Mouse (Mus musculus) large intestine, adult 2 months (tissue): ENCODE results near the gene Hcar2. TPM values are rescaled to one million over a fixed set of nuclear protein-coding genes. Genes with fewer than 3 reads are reported as not detected.

Experiments used
- DNase-seq: peaks from one replicate; pipeline ENCODE4 v3.0.0-alpha.2; 2012; ENCODE audit warnings: low read depth, low spot score
- WGBS: fragments of 180-500 bp; shearing (Covaris S2); methylation state at CpG from one replicate; pipeline ENCODE4 v1.1.7; 2018; 5-methylcytosine and 5-hydroxymethylcytosine counted together
- polyA plus RNA-seq: library from polyadenylated mRNA; depleted of rRNA; stranded (reverse); fragments of >200 nt; gene quantifications from 2 replicates; pipeline ENCODE4 v1.2.3, GENCODE M21; 2012; rRNA removed

Hcar2 gene
- polyA plus RNA-seq, 1 experiment, result 0.97 TPM

- 81% methylated on average over 7 of the region's 7 CpGs for WGBS
- no peak for DNase-seq
These were observed 48.4 kb downstream of the Hcar2 start for GRCm38 (mm10) chr5:123816891-123817290.

Other genes starting within 250 kb of the Hcar2 start
- gene Clip1, start 180.9 kb downstream of the Hcar2 start, polyA plus RNA-seq, result 9.2 and 11.3 TPM in 2 replicates
- 20.0 and 27.6 TPM in 2 replicates for gene Zcchc8, start 144.4 kb downstream of the Hcar2 start, polyA plus RNA-seq
- 10.5 and 14.7 TPM in 2 replicates for gene Rsrc2, start 116.1 kb downstream of the Hcar2 start, polyA plus RNA-seq
- 4.5 TPM in 2 replicates for gene Kntc1, start 115.8 kb downstream of the Hcar2 start, polyA plus RNA-seq
- 3.3 and 3.7 TPM in 2 replicates for gene Hcar1, start 14.5 kb upstream of the Hcar2 start, polyA plus RNA-seq
- gene Denr, start 41.7 kb upstream of the Hcar2 start, polyA plus RNA-seq, result 8.8 and 14.5 TPM in 2 replicates
- 0.22 TPM in 1 of 2 replicates, not detected in the other for gene Gm43518, start 61.9 kb upstream of the Hcar2 start, polyA plus RNA-seq
- gene Ccdc62, start 65.2 kb upstream of the Hcar2 start, polyA plus RNA-seq, result 1.2 and 1.6 TPM in 2 replicates
- 22.9 and 34.9 TPM in 2 replicates for gene Hip1r, start 108.1 kb upstream of the Hcar2 start, polyA plus RNA-seq
- 30.6 and 34.3 TPM in 2 replicates for gene Vps37b, start 166.8 kb upstream of the Hcar2 start, polyA plus RNA-seq
- 7.6 and 10.6 TPM in 2 replicates for gene Abcb9, start 230.3 kb upstream of the Hcar2 start, polyA plus RNA-seq
- 37.7 and 41.5 TPM in 2 replicates for gene Ogfod2, start 246.8 kb upstream of the Hcar2 start, polyA plus RNA-seq